Mouse (Mus musculus): ENCODE results near the gene Dmrt2. TPM values are rescaled to one million over a fixed set of nuclear protein-coding genes. Genes with fewer than 3 reads are reported as not detected.

Gene Dmrt2
- 0.10 and 0.11 TPM in 2 replicates for polyA plus RNA-seq (2015; fragmentation: Nextera tagmentation; extraction: Ambion mirVana)

DNA sequence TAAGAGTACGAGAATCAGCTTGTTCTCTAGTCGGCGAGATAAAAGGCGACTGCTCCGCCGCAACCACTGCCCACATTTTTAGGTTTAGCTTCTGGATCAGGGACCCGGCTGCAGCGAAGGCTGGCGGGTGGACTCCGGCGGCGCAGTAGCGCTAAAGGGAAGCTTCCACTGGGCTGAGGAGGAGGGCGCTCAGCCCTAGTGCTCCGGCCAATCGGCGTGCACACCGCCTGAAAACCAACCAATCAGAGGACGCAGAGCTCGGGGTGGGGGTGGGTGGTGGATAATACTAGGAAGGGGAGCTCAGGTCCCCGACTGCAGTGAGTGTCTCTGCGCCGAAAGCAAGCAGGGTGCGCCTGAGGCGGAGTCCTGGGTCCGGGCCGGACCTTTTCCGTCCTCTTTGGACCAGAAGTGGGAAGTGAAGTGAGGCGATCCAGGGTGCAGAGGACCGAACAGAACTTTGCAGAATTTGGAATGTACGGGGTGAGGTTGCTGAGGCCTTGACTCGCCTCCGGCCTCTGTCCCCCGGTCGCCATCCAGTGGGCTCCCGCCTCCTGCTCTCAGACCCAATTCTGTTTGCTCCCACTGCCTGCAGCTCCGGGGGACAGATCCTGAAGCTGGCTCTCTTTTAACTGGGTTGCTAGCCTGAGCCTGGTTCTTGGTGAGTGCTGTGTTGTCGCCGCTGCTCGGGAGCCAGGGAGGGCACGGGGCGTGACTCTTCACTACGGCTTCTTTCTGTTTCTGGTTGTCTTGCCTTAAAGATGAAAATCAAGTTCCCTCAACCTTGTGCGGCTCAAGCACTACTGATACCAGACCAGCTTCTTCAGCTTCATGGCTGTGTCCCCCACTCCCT, at the start of gene Dmrt2:
Gene Dmrt2 (plus strand): TSS at position 311 of the 850 bp plus-strand sequence.

Other genes with a start within 250 kb of the Dmrt2 start
- gene Dmrt1, start 166.8 kb upstream of the Dmrt2 start, polyA plus RNA-seq (2015; fragmentation: Nextera tagmentation; extraction: Ambion mirVana) = not detected in 2 replicates
- gene Dmrt3, start 62.1 kb upstream of the Dmrt2 start, polyA plus RNA-seq (2015; fragmentation: Nextera tagmentation; extraction: Ambion mirVana) = 0.19 and 0.30 TPM in 2 replicates

All from spleen, postnatal 0 days (tissue).